Mouse (Mus musculus): ENCODE measurements at regions not wholly inside any gene's neighbourhood (a gene's known extent, or its start where the extent isn't known, plus 50 kb on each side); places are given as distances from the start of the nearest gene placed in this dataset.
A peak's percentile ranks its signal among the peaks of the same experiment; 100 is the strongest.

GRCm38 (mm10) chr2:131801212-131801611, 58.3 kb downstream of the Erv3 start:
- H3K4me1 ChIP-seq, result no peaks in the 10 kb centered on the region
- no peaks in the 10 kb centered on the region for H3K27me3 ChIP-seq (replicated peaks; ENCODE audit: low read depth, poor library complexity, severe bottlenecking)
- 76% methylated on average over 8 of the region's 8 CpGs for WGBS
- no peak overlapping the region for H3K27ac ChIP-seq (replicated peaks)
- no peak for DNase-seq (ENCODE audit: low spot score)
- no peaks in the 10 kb centered on the region for H3K9me3 ChIP-seq
- no peaks in the 10 kb centered on the region for H3K36me3 ChIP-seq (replicated peaks)
- no peak overlapping the region for H3K4me3 ChIP-seq

GRCm38 (mm10) chr2:131800126-131800894, 59.2 kb downstream of the Erv3 start:
- no peaks in the 10 kb centered on the region for H3K36me3 ChIP-seq (replicated peaks)
- H3K27ac ChIP-seq (replicated peaks), result no peak overlapping the region
- no peak for DNase-seq (ENCODE audit: low spot score)
- no peaks in the 10 kb centered on the region for H3K4me1 ChIP-seq
- no peaks in the 10 kb centered on the region for H3K27me3 ChIP-seq (replicated peaks; ENCODE audit: low read depth, poor library complexity, severe bottlenecking)
- no peak overlapping the region for H3K4me3 ChIP-seq
- no peaks in the 10 kb centered on the region for H3K9me3 ChIP-seq
- 89% methylated on average over 8 of the region's 8 CpGs for WGBS

- Histone ChIP-seq H3K4me3 (no peak overlapping the region), H3K27ac (replicated peaks) (no peak overlapping the region), H3K27me3 (replicated peaks; ENCODE audit: low read depth, poor library complexity, severe bottlenecking) (no peaks in the 10 kb centered on the region), H3K4me1 (no peaks in the 10 kb centered on the region), H3K9me3 (no peaks in the 10 kb centered on the region), H3K36me3 (replicated peaks) (no peaks in the 10 kb centered on the region)
- WGBS, result 87% methylated on average over 7 of the region's 7 CpGs
- DNase-seq (ENCODE audit: low spot score), result no peak
Measured at GRCm38 (mm10) chr2:131799486-131799885, 60.1 kb downstream of the Erv3 start.

GRCm38 (mm10) chr2:131797001-131797693, 62.4 kb downstream of the Erv3 start:
- no peaks in the 10 kb centered on the region for H3K36me3 ChIP-seq (replicated peaks)
- WGBS, result 78% methylated on average over 9 of the region's 9 CpGs
- H3K4me3 ChIP-seq, result no peak overlapping the region
- no peak for DNase-seq (ENCODE audit: low spot score)
- no peaks in the 10 kb centered on the region for H3K9me3 ChIP-seq
- no peak overlapping the region for H3K27ac ChIP-seq (replicated peaks)
- H3K4me1 ChIP-seq, result no peaks in the 10 kb centered on the region
- H3K27me3 ChIP-seq (replicated peaks; ENCODE audit: low read depth, poor library complexity, severe bottlenecking), result no peaks in the 10 kb centered on the region

GRCm38 (mm10) chr2:131775381-131775780, 84.2 kb downstream of the Erv3 start:
- Histone ChIP-seq H3K4me3 (no peak overlapping the region), H3K36me3 (replicated peaks) (no peaks in the 10 kb centered on the region), H3K27ac (replicated peaks) (no peak overlapping the region), H3K27me3 (replicated peaks; ENCODE audit: low read depth, poor library complexity, severe bottlenecking) (no peaks in the 10 kb centered on the region), H3K9me3 (0 out of 2 replicates have a peak, but pooled peaks cover under 1% of the 10 kb centered on the region), H3K4me1 (no peaks in the 10 kb centered on the region)
- no peak for DNase-seq (ENCODE audit: low spot score)
- WGBS, result 90% methylated on average over 1 of the region's 1 CpGs

GRCm38 (mm10) chr2:131773691-131774090, 85.9 kb downstream of the Erv3 start:
- Histone ChIP-seq H3K9me3 (no peaks in the 10 kb centered on the region), H3K27me3 (replicated peaks; ENCODE audit: low read depth, poor library complexity, severe bottlenecking) (no peaks in the 10 kb centered on the region), H3K36me3 (replicated peaks) (no peaks in the 10 kb centered on the region), H3K4me1 (no peaks in the 10 kb centered on the region), H3K27ac (replicated peaks) (no peak overlapping the region), H3K4me3 (no peak overlapping the region)
- 83% methylated on average over 4 of the region's 4 CpGs for WGBS
- no peak for DNase-seq (ENCODE audit: low spot score)

- no peak overlapping the region for H3K4me3 ChIP-seq
- H3K36me3 ChIP-seq (replicated peaks), result no peaks in the 10 kb centered on the region
- no peaks in the 10 kb centered on the region for H3K9me3 ChIP-seq
- H3K27me3 ChIP-seq (replicated peaks; ENCODE audit: low read depth, poor library complexity, severe bottlenecking), result no peaks in the 10 kb centered on the region
- 87% methylated on average over 5 of the region's 5 CpGs for WGBS
- H3K27ac ChIP-seq (replicated peaks), result no peak overlapping the region
- H3K4me1 ChIP-seq, result no peaks in the 10 kb centered on the region
- DNase-seq (ENCODE audit: low spot score), result no peak
Measured at GRCm38 (mm10) chr2:131772163-131772562, 87.4 kb downstream of the Erv3 start.

- no peaks in the 10 kb centered on the region for H3K9me3 ChIP-seq
- no peaks in the 10 kb centered on the region for H3K27me3 ChIP-seq (replicated peaks; ENCODE audit: low read depth, poor library complexity, severe bottlenecking)
- H3K27ac ChIP-seq (replicated peaks), result no peak overlapping the region
- no peaks in the 10 kb centered on the region for H3K4me1 ChIP-seq
- DNase-seq (ENCODE audit: low spot score), result peak; percentile 46
- 56% methylated on average over 5 of the region's 5 CpGs for WGBS
- no peaks in the 10 kb centered on the region for H3K36me3 ChIP-seq (replicated peaks)
- no peak overlapping the region for H3K4me3 ChIP-seq
Measured at GRCm38 (mm10) chr2:131770852-131771251, 88.7 kb downstream of the Erv3 start.

- 83% methylated on average over 9 of the region's 9 CpGs for WGBS
- no peaks in the 10 kb centered on the region for H3K27me3 ChIP-seq (replicated peaks; ENCODE audit: low read depth, poor library complexity, severe bottlenecking)
- no peak overlapping the region for H3K27ac ChIP-seq (replicated peaks)
- DNase-seq (ENCODE audit: low spot score), result no peak
- no peaks in the 10 kb centered on the region for H3K36me3 ChIP-seq (replicated peaks)
- no peak overlapping the region for H3K4me3 ChIP-seq
- H3K9me3 ChIP-seq, result no peaks in the 10 kb centered on the region
- no peaks in the 10 kb centered on the region for H3K4me1 ChIP-seq
Measured at GRCm38 (mm10) chr2:131769656-131770210, 89.8 kb downstream of the Erv3 start.

GRCm38 (mm10) chr2:131766500-131766899, 93.0 kb downstream of the Erv3 start:
- no peak for DNase-seq (ENCODE audit: low spot score)
- Histone ChIP-seq H3K4me3 (no peak overlapping the region), H3K9me3 (no peaks in the 10 kb centered on the region), H3K36me3 (replicated peaks) (no peaks in the 10 kb centered on the region), H3K27me3 (replicated peaks; ENCODE audit: low read depth, poor library complexity, severe bottlenecking) (no peaks in the 10 kb centered on the region), H3K27ac (replicated peaks) (no peak overlapping the region), H3K4me1 (no peaks in the 10 kb centered on the region)
- WGBS, result 95% methylated on average over 9 of the region's 9 CpGs

GRCm38 (mm10) chr2:131761507-131761906, 98.0 kb downstream of the Erv3 start:
- no peak for DNase-seq (ENCODE audit: low spot score)
- H3K36me3 ChIP-seq (replicated peaks), result no peaks in the 10 kb centered on the region
- no peaks in the 10 kb centered on the region for H3K4me1 ChIP-seq
- H3K27me3 ChIP-seq (replicated peaks; ENCODE audit: low read depth, poor library complexity, severe bottlenecking), result no peaks in the 10 kb centered on the region
- no peaks in the 10 kb centered on the region for H3K9me3 ChIP-seq
- WGBS, result 89% methylated on average over 2 of the region's 2 CpGs
- H3K4me3 ChIP-seq, result no peak overlapping the region
- H3K27ac ChIP-seq (replicated peaks), result no peak overlapping the region

GRCm38 (mm10) chr2:131757183-131757903, 102.2 kb downstream of the Erv3 start:
- Histone ChIP-seq H3K36me3 (replicated peaks) (no peaks in the 10 kb centered on the region), H3K4me1 (no peaks in the 10 kb centered on the region), H3K27ac (replicated peaks) (no peak overlapping the region), H3K9me3 (no peaks in the 10 kb centered on the region), H3K27me3 (replicated peaks; ENCODE audit: low read depth, poor library complexity, severe bottlenecking) (no peaks in the 10 kb centered on the region), H3K4me3 (no peak overlapping the region)
- 83% methylated on average over 7 of the region's 7 CpGs for WGBS
- no peak for DNase-seq (ENCODE audit: low spot score)

Measured in embryonic facial prominence, embryonic 10.5 days (tissue).